Mouse (Mus musculus) small intestine, adult 2 months (tissue): ENCODE results near the gene Artn.

ENCODE experiments used
- CTCF ChIP-seq: fragments of 200-500 bp; IDR thresholded peaks from 2 replicates; pipeline ENCODE4 v1.5.1; 2012; ENCODE audit warnings: low read depth, mild to moderate bottlenecking, control low read depth, inconsistent platforms, low read length, moderate library complexity, mixed read lengths; ENCODE audit not compliant: insufficient replicate concordance, insufficient read length; ENCODE audit errors: extremely low read depth
- POLR2A ChIP-seq: fragments of 200-500 bp; IDR thresholded peaks from 2 replicates; pipeline ENCODE4 v1.6.1; 2012; ENCODE audit warnings: low read depth, mild to moderate bottlenecking, control low read depth, inconsistent platforms, low read length, moderate library complexity

DNA sequence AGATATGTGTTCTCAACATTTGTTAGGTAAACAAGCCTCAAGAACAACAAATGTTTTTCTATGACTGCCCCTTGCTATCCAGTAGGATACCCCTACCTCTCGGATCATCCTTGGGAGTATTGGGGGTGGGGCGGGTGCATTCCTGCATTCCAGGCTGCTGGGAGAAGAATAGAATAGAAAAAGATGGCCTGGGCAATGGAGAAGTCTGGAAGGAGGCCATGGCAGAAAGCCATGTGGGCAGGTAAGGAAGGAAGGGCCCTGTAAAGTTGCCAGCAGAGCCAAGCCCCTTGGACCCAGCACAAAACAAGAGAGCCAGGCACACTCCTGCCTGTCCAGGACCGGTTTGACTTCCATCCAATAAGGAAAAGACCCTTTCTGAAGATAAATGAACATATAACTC, 16.1 kb downstream of the Artn start:
- TF ChIP-seq POLR2A (no peak), CTCF (no peak)
